Mouse (Mus musculus): ENCODE results near the gene Rlbp1. TPM values are rescaled to one million over a fixed set of nuclear protein-coding genes. Genes with fewer than 3 reads are reported as not detected.
A peak's percentile ranks its signal among the peaks of the same experiment; 100 is the strongest.

The Rlbp1 gene
- polyA plus RNA-seq, 1 experiment from 2014 or later = 0.10 TPM

DNA sequence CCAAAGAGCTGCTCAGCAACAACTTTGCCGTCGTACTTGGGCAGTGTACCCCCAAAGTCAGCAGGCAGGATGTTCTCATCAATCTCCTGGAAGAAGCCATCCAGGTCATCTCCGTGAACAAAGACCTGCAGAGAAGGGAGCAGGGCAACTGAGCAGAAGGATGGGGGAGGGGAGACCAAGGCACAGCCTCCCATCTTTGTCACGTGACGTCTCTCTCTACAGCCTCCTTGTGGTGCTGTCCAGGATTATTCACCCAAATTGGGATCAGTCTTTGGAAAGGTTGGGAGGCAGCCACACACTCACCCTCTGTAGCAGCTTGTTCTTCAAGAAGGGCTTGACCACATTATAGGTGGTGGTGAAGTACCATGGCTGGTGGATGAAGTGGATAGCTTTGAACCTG is 11.3 kb downstream of the Rlbp1 start:
- no peak overlapping the region for H3K4me3 ChIP-seq (replicated peaks)
- no peak overlapping the region for H3K27ac ChIP-seq (replicated peaks)
- H3K4me2 ChIP-seq = no peak overlapping the region
- ATAC-seq (ENCODE audit: insufficient read depth) = no peak
- H3K9me3 ChIP-seq (replicated peaks) = no peaks in the 10 kb centered on the region
- no peak overlapping the region for H3K9ac ChIP-seq
- peaks cover 15% of the 10 kb centered on the region for H3K27me3 ChIP-seq
- peaks cover 10% of the 10 kb centered on the region; the same call in 1 of the 2 replicates for H3K4me1 ChIP-seq (replicated peaks)
- 73% methylated on average over 5 of the region's 5 CpGs for WGBS (ENCODE audit: insufficient replicate concordance)
- no peaks in the 10 kb centered on the region for H3K36me3 ChIP-seq (replicated peaks)

DNA sequence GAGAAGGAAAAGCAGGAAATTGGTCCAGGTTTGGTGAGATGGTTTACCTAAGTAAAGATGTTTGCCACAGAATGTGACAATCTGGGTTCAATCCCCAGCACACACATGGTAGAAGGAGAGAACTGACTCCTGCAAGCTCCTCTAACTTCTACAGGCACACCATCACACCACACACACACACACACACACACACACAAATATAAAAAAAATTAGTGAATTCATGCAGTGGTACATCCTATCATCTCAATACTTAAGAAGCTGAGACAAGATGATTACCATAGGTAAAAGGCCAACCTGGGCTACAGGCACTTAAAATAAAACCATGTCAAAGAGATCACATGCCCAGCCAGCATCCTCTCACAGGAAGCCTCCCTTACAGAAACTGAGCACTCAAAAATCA is 12.8 kb downstream of the Rlbp1 start:
- no peak overlapping the region for H3K4me3 ChIP-seq (replicated peaks)
- peaks cover 10% of the 10 kb centered on the region for H3K27me3 ChIP-seq
- no peak overlapping the region for H3K4me2 ChIP-seq
- no peak overlapping the region for H3K27ac ChIP-seq (replicated peaks)
- H3K9me3 ChIP-seq (replicated peaks) = no peaks in the 10 kb centered on the region
- ATAC-seq (ENCODE audit: insufficient read depth) = no peak
- H3K4me1 ChIP-seq (replicated peaks) = peaks cover 10% of the 10 kb centered on the region; the same call in 1 of the 2 replicates
- H3K9ac ChIP-seq = no peak overlapping the region
- H3K36me3 ChIP-seq (replicated peaks) = no peaks in the 10 kb centered on the region

DNA sequence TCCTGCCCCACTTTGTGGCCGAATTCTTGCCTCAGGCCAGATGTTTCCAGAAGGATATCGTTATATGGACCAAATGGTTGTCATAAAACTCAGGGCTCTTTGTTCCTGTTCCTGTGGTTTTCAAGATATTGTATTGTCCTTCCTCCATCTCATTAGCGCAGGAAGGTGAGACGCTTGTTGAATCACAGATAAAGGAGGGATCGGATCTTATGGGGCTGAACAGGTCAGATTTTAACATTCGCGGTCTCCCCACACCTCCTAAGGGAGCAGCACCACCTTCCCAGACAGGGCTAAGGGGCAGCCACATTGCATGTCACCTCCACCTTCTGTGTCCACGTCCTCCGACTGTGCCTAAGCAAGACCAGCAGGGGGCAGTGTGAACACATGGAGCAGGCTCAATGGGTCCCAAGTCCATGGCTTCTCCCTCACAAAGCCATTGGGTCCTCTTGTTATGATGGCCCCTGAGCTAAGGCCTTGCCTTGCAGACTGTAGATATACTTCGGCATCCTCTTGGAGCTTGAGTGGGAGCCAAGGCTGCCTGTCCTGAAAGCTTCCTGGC is 15.4 kb downstream of the Rlbp1 start:
- Histone ChIP-seq H3K9ac (no peak overlapping the region), H3K27ac (replicated peaks) (no peak overlapping the region), H3K27me3 (peaks cover 10% of the 10 kb centered on the region; the same call in 1 of the 2 replicates), H3K36me3 (replicated peaks) (no peaks in the 10 kb centered on the region), H3K4me2 (no peak overlapping the region), H3K9me3 (replicated peaks) (no peaks in the 10 kb centered on the region), H3K4me1 (replicated peaks) (0 out of 2 replicates have a peak, but pooled peaks cover 2% of the 10 kb centered on the region), H3K4me3 (replicated peaks) (no peak overlapping the region)
- 12% methylated on average over 10 of the region's 10 CpGs for WGBS (ENCODE audit: insufficient replicate concordance)
- ATAC-seq (ENCODE audit: insufficient read depth) = peak; percentile 67; the same call in 1 of the 2 replicates

DNA sequence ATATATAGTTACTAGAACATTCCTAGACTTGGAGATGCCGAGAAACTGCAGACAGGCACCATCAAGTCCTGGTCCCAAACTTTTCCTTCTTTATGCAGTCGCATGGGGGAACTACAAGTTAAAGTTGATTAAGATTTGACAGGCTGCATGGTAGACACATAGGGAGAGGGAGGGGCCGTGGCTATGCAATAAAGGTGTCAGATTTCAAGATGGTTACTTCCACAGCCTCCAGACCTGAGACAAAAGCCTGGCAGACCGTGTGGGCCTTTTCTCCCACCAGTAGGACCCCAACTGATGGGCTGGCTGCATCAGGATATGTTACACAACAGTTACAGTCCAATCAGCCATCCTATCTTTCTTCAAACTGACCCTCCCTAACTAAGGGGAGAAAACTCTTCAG is 17.4 kb downstream of the Rlbp1 start:
- Histone ChIP-seq H3K9me3 (replicated peaks) (no peaks in the 10 kb centered on the region), H3K36me3 (replicated peaks) (0 out of 2 replicates have a peak, but pooled peaks cover 5% of the 10 kb centered on the region), H3K27me3 (0 out of 2 replicates have a peak, but pooled peaks cover 3% of the 10 kb centered on the region), H3K4me2 (no peak overlapping the region), H3K9ac (no peak overlapping the region), H3K4me1 (replicated peaks) (0 out of 2 replicates have a peak, but pooled peaks cover 2% of the 10 kb centered on the region), H3K4me3 (replicated peaks) (no peak overlapping the region), H3K27ac (replicated peaks) (no peak overlapping the region)
- no peak for ATAC-seq (ENCODE audit: insufficient read depth)
- WGBS (ENCODE audit: insufficient replicate concordance) = 39% methylated on average over 4 of the region's 4 CpGs

DNA sequence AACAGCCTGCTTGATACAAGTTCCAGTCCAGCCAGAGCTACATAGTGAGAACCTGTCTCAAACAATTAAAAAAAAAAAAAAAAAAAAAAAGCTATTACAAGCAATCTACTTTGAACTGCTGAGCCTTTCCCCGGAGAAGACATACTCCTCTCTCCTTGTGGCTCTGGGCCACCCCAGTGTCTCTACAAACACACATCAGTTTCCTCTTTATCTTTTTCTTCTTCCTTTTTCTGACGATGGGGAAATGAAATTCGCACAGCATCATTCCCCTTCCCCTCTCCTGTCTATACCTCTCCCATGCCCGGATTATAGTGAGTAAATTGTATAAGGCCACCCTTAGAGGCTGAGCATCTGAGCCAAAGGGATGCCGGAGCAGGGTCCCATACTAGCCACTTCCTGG is 18.2 kb downstream of the Rlbp1 start:
- Histone ChIP-seq H3K27ac (replicated peaks) (no peak overlapping the region), H3K27me3 (0 out of 2 replicates have a peak, but pooled peaks cover 3% of the 10 kb centered on the region), H3K36me3 (replicated peaks) (0 out of 2 replicates have a peak, but pooled peaks cover 5% of the 10 kb centered on the region), H3K4me1 (replicated peaks) (0 out of 2 replicates have a peak, but pooled peaks cover 2% of the 10 kb centered on the region), H3K4me3 (replicated peaks) (no peak overlapping the region), H3K9me3 (replicated peaks) (no peaks in the 10 kb centered on the region), H3K4me2 (no peak overlapping the region), H3K9ac (no peak overlapping the region)
- ATAC-seq (ENCODE audit: insufficient read depth) = no peak
- 26% methylated on average over 5 of the region's 5 CpGs for whole genome bisulfite sequencing (ENCODE audit: insufficient replicate concordance)

DNA sequence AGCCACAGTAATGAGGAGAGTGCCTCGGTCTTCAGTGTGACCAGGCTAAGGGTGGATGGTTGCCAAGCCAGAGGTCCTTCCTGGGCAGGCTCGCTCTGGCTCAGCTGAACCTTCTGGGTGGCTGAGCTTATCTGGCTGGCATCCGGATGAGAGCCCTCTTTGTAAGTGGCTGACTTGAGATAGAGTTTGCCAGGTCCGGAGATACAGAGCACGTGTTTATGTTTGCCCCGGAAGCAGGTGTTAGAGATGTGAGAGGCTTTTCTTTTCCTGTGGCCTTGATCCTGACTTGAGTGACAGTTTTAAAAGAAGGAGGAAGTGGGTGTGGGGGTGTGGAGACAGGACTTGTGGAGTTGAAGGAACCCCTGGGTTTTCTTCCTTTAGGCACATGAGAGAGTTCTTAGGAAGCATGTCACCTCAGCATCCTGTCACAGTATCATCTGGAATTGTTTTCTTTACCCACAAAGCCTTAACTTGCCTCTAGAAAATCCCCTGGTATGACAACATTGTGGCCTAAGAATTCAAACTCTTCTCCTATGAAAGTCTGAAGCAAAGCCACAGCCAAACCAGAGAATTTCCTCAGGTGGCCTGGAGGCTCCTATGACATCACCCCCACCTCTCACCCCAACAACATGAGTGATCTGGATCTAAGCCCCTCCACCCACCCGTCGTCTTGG is 23.3 kb downstream of the Rlbp1 start:
- peak; percentile 20 for ATAC-seq (ENCODE audit: insufficient read depth)
- Histone ChIP-seq H3K27ac (replicated peaks) (no peak overlapping the region), H3K4me3 (replicated peaks) (no peak overlapping the region), H3K27me3 (no peaks in the 10 kb centered on the region), H3K4me1 (replicated peaks) (peaks cover 12% of the 10 kb centered on the region), H3K9me3 (replicated peaks) (no peaks in the 10 kb centered on the region), H3K4me2 (no peak overlapping the region), H3K9ac (no peak overlapping the region), H3K36me3 (replicated peaks) (peaks cover 42% of the 10 kb centered on the region)
- 18% methylated on average over 8 of the region's 8 CpGs for WGBS (ENCODE audit: insufficient replicate concordance)

DNA sequence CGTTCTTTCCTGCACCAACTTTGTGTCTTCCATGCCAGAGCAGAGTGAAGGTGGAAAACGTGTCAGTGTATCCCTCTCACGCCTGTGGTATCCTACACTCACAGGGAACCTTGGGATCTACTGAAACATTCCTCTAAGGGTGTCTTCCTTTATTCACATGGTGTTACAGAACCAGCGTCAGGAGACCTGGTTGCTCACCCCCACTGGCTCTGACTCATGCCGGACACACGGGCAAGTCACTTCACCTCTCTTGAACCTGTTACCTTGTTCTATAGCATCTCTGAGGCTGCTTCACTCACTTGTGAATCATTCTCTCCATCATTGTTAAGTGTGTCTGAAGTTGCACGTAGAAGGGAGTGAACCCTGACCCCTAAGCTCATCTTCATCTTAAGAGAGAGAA is 24.0 kb downstream of the Rlbp1 start:
- Histone ChIP-seq H3K4me3 (replicated peaks) (no peak overlapping the region), H3K27ac (replicated peaks) (no peak overlapping the region), H3K9ac (no peak overlapping the region), H3K27me3 (no peaks in the 10 kb centered on the region), H3K4me2 (no peak overlapping the region), H3K36me3 (replicated peaks) (peaks cover 49% of the 10 kb centered on the region), H3K4me1 (replicated peaks) (peaks cover 19% of the 10 kb centered on the region), H3K9me3 (replicated peaks) (no peaks in the 10 kb centered on the region)
- WGBS (ENCODE audit: insufficient replicate concordance) = 63% methylated on average over 7 of the region's 7 CpGs
- ATAC-seq (ENCODE audit: insufficient read depth) = no peak

DNA sequence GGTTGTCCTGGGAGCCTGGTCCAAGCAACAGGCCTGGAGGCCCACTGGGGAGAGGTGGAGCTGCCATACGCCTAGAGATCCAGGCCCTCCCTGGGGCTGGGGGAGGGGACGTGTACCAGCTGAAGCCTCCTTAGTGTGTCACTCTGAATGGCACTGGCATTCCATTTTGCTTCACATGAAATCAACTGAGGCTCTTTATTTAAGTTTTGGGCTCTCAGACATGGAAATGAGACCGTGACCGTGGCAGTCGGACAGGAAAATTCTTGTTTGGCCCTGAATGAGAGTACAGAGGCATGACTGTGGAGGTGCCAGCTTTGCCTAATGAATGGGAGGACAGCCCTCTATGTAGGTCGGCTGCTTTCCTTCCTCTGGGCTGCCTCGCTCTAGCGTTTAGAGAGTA is 24.6 kb downstream of the Rlbp1 start:
- no peak overlapping the region for H3K4me2 ChIP-seq
- H3K9me3 ChIP-seq (replicated peaks) = no peaks in the 10 kb centered on the region
- no peak overlapping the region for H3K9ac ChIP-seq
- H3K4me1 ChIP-seq (replicated peaks) = peaks cover 22% of the 10 kb centered on the region
- ATAC-seq (ENCODE audit: insufficient read depth) = no peak
- peaks cover 54% of the 10 kb centered on the region for H3K36me3 ChIP-seq (replicated peaks)
- no peak overlapping the region for H3K4me3 ChIP-seq (replicated peaks)
- no peak overlapping the region for H3K27ac ChIP-seq (replicated peaks)
- no peaks in the 10 kb centered on the region for H3K27me3 ChIP-seq
- 77% methylated on average over 8 of the region's 8 CpGs for WGBS (ENCODE audit: insufficient replicate concordance)

DNA sequence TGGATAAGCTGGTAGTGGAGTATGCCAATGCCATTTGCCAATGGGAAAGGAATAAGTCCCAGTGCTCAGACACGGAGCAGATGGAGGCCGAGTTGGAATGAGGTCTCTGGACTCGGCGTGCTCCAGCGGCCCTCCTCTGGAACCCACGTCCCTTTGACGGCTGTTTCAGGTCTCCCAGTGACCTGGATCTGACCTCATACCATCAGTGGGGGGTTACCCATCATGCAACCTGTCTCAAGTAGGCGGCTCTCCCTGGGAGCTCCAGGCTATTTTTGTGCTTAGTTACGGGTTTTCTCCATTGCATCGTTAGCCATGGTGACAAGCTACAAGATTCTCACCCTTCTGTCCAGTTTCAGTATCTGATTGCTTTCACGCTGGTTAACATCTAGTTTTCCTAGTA is 26.8 kb downstream of the Rlbp1 start:
- peaks cover 22% of the 10 kb centered on the region for H3K4me1 ChIP-seq (replicated peaks)
- no peaks in the 10 kb centered on the region for H3K27me3 ChIP-seq
- H3K9ac ChIP-seq = no peak overlapping the region
- H3K27ac ChIP-seq (replicated peaks) = no peak overlapping the region
- no peak overlapping the region for H3K4me2 ChIP-seq
- no peak for ATAC-seq (ENCODE audit: insufficient read depth)
- H3K4me3 ChIP-seq (replicated peaks) = no peak overlapping the region
- peaks cover 69% of the 10 kb centered on the region for H3K36me3 ChIP-seq (replicated peaks)
- no peaks in the 10 kb centered on the region for H3K9me3 ChIP-seq (replicated peaks)
- 86% methylated on average over 11 of the region's 11 CpGs for WGBS (ENCODE audit: insufficient replicate concordance)

DNA sequence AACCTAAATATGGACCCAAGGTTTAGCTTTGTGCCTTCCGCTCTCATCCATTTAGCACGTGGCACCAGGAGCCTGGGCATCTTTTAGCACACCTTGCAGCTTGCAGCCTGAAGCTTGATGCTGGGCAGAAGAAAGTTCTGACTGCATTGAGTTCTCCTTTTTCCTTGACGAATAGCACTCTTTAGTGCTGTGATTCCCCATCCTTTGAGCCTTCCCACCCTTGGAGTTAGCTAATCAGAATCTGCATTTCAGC is 27.7 kb downstream of the Rlbp1 start:
- Histone ChIP-seq H3K4me1 (replicated peaks) (peaks cover 22% of the 10 kb centered on the region), H3K4me2 (peak overlapping the region; percentile 23; the same call in 1 of the 2 replicates), H3K4me3 (replicated peaks) (no peak overlapping the region), H3K9ac (no peak overlapping the region), H3K9me3 (replicated peaks) (no peaks in the 10 kb centered on the region), H3K27me3 (no peaks in the 10 kb centered on the region), H3K36me3 (replicated peaks) (peaks cover 76% of the 10 kb centered on the region), H3K27ac (replicated peaks) (no peak overlapping the region)
- WGBS (ENCODE audit: insufficient replicate concordance) = 37% methylated on average over 3 of the region's 3 CpGs
- no peak for ATAC-seq (ENCODE audit: insufficient read depth)

DNA sequence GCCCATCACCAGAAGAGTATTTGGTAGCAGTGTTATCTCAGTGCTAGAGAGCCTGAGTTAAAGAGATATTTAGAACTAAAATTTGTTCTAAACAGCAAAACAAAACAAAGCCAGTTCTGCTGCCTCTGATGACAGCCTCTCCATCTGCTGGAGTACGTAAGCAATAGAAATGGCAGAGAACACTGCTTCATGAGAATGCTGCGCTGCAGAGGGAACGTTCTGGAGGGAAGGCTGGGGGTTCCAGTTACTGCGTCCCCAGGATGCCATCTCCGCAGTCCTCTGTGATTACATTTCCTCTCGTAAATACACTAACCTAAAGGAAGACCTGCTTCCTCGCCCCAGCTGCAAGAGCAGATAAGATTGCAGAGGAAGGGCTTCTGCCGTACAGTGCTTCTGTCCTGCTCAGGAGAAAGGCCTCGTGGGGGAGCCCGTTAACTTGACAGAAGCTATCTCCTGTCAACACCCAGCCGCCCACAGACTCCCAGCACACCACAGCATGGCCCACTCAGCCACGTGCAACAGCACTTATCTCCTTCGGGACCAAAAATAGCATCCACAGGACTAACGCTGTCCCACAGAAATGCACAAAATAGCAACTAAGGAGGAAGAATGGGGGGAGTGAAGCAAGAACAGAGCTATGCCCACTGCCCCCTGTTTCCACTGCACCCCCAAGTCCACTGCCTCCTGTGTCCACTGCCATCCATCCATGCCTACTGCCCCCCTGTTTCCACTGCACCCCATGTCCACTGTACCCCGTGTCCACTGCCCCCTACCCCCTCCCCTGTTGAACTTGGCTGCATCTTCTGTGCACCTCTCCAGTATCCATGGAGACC is 28.3 kb downstream of the Rlbp1 start:
- Histone ChIP-seq H3K4me3 (replicated peaks) (no peak overlapping the region), H3K4me2 (peak overlapping the region; percentile 23; the same call in 1 of the 2 replicates), H3K9me3 (replicated peaks) (no peaks in the 10 kb centered on the region), H3K27me3 (no peaks in the 10 kb centered on the region), H3K36me3 (replicated peaks) (peaks cover 81% of the 10 kb centered on the region), H3K27ac (replicated peaks) (no peak overlapping the region), H3K9ac (no peak overlapping the region), H3K4me1 (replicated peaks) (peaks cover 22% of the 10 kb centered on the region)
- 8% methylated on average over 15 of the region's 15 CpGs for WGBS (ENCODE audit: insufficient replicate concordance)
- peak; percentile 86 for ATAC-seq (ENCODE audit: insufficient read depth)

All from liver, embryonic 15.5 days (tissue).